Mouse (Mus musculus) layer of hippocampus, postnatal 25 days (tissue): ENCODE data around the gene Cdh3. TPM values are rescaled to one million over a fixed set of nuclear protein-coding genes. Genes with fewer than 3 reads are reported as not detected.

Experiments used
- DNase-seq, 2 experiments: peaks; one replicate each; pipeline ENCODE4 v3.0.0; 2022; ENCODE audit warnings: mixed read lengths in 2 of 2, low spot score in 1 of 2; ENCODE audit errors: extremely low spot score in 1 of 2
- total RNA-seq, 2 experiments: library from RNA; stranded (reverse); gene quantifications; 2 replicates each; pipeline ENCODE4 v1.2.3; 2021

Gene Cdh3
- total RNA-seq, 2 experiments from 2014 or later, result 0.05 TPM; not detected in 1

GRCm38 (mm10) chr8:106526725-106527124 lies 16.0 kb downstream of the Cdh3 start:
- DNase-seq, result no peak

- DNase-seq, result no peak
Observed at GRCm38 (mm10) chr8:106527241-106528036, 16.7 kb downstream of the Cdh3 start.

- no peak for DNase-seq
Observed at GRCm38 (mm10) chr8:106528596-106529249, 18.0 kb downstream of the Cdh3 start.

GRCm38 (mm10) chr8:106529885-106530482 lies 19.3 kb downstream of the Cdh3 start:
- no peak for DNase-seq

GRCm38 (mm10) chr8:106530566-106530965 lies 19.9 kb downstream of the Cdh3 start:
- peak in 1 of 2 experiments; percentile 16 for DNase-seq

GRCm38 (mm10) chr8:106533709-106534108 lies 23.0 kb downstream of the Cdh3 start:
- no peak for DNase-seq

- peak; percentile 17 to 64 for DNase-seq
Observed at GRCm38 (mm10) chr8:106534449-106534848, 23.8 kb downstream of the Cdh3 start.

GRCm38 (mm10) chr8:106535448-106535847 lies 24.8 kb downstream of the Cdh3 start:
- no peak for DNase-seq

- DNase-seq, result no peak
Observed at GRCm38 (mm10) chr8:106539193-106539592, 28.5 kb downstream of the Cdh3 start.

- DNase-seq, result no peak
Observed at GRCm38 (mm10) chr8:106541002-106541401, 30.3 kb downstream of the Cdh3 start.

- DNase-seq, result no peak
Observed at GRCm38 (mm10) chr8:106543043-106543442, 32.4 kb downstream of the Cdh3 start.

GRCm38 (mm10) chr8:106545149-106545548 lies 34.5 kb downstream of the Cdh3 start:
- DNase-seq, result no peak

- DNase-seq, result no peak
Observed at GRCm38 (mm10) chr8:106546746-106547145, 36.1 kb downstream of the Cdh3 start.

GRCm38 (mm10) chr8:106548366-106548936 lies 37.8 kb downstream of the Cdh3 start:
- no peak for DNase-seq

GRCm38 (mm10) chr8:106550906-106551305 lies 40.2 kb downstream of the Cdh3 start:
- DNase-seq, result no peak

- no peak for DNase-seq
Observed at GRCm38 (mm10) chr8:106554011-106554410, 43.3 kb downstream of the Cdh3 start.

- no peak for DNase-seq
Observed at GRCm38 (mm10) chr8:106556068-106556645, 45.5 kb downstream of the Cdh3 start.

GRCm38 (mm10) chr8:106559844-106560243 lies 49.2 kb downstream of the Cdh3 start:
- peak in 1 of 2 experiments; percentile 5 for DNase-seq

GRCm38 (mm10) chr8:106561097-106561865 lies 50.6 kb downstream of the Cdh3 start:
- DNase-seq, result peak; percentile 14 to 44

- DNase-seq, result no peak
Observed at GRCm38 (mm10) chr8:106563691-106564182, 53.0 kb downstream of the Cdh3 start.
